Mouse (Mus musculus) embryo, embryonic 9.5 days (tissue): ENCODE results near the gene Frrs1l.

ENCODE experiments used
- DNase-seq: peaks from one replicate; pipeline ENCODE4 v3.0.0-alpha.2; 2017; ENCODE audit errors: extremely low spot score

Frrs1l gene

GRCm38 (mm10) chr4:56912382-56913001 lies 77.7 kb downstream of the Frrs1l start:
- DNase-seq, result no peak

- no peak for DNase-seq
These were observed 80.6 kb downstream of the Frrs1l start for GRCm38 (mm10) chr4:56909568-56909967.

GRCm38 (mm10) chr4:56907671-56908070 lies 82.5 kb downstream of the Frrs1l start:
- no peak for DNase-seq
